Mouse (Mus musculus): ENCODE data around the gene Gm49361. TPM values are rescaled to one million over a fixed set of nuclear protein-coding genes. Genes with fewer than 3 reads are reported as not detected.

Gm49361 gene
- polyA plus RNA-seq, 1 experiment, result 1.9 TPM

GRCm38 (mm10) chr14:57745291-57745969 lies 473 bp downstream of the Gm49361 start:
- H3K4me1 ChIP-seq (ENCODE audit: control insufficient read depth, insufficient read depth, insufficient read length, low read length), result peaks cover 4% of the 10 kb centered on the region; the same call in 1 of the 2 replicates
- H3K4me3 ChIP-seq (ENCODE audit: low read depth, low read length), result peak overlapping the region; percentile 76
- no peaks in the 10 kb centered on the region for H3K27me3 ChIP-seq (ENCODE audit: control insufficient read depth, insufficient read depth, low read length)
- under 1% methylated on average over 103 of the region's 103 CpGs for WGBS
- H3K27ac ChIP-seq (ENCODE audit: insufficient read depth, low read depth, low read length), result peak overlapping the region; percentile 74
- no peaks in the 10 kb centered on the region for H3K36me3 ChIP-seq (ENCODE audit: control insufficient read depth, insufficient read depth, low read length)
- TF ChIP-seq CTCF (IDR thresholded peaks at IDR 0.05; ENCODE audit: extremely low read depth, insufficient read length, insufficient replicate concordance, low read depth, low read length), result no peak
- no peak for TF ChIP-seq POLR2A (IDR thresholded peaks at IDR 0.05; ENCODE audit: low read depth, low read length)

GRCm38 (mm10) chr14:57744547-57744946 lies 1.4 kb downstream of the Gm49361 start:
- H3K4me3 ChIP-seq (ENCODE audit: low read depth, low read length), result no peak overlapping the region
- no peak overlapping the region for H3K27ac ChIP-seq (ENCODE audit: insufficient read depth, low read depth, low read length)
- no peaks in the 10 kb centered on the region for H3K36me3 ChIP-seq (ENCODE audit: control insufficient read depth, insufficient read depth, low read length)
- no peaks in the 10 kb centered on the region for H3K27me3 ChIP-seq (ENCODE audit: control insufficient read depth, insufficient read depth, low read length)
- peaks cover 4% of the 10 kb centered on the region; the same call in 1 of the 2 replicates for H3K4me1 ChIP-seq (ENCODE audit: control insufficient read depth, insufficient read depth, insufficient read length, low read length)
- no peak for TF ChIP-seq POLR2A (IDR thresholded peaks at IDR 0.05; ENCODE audit: low read depth, low read length)
- WGBS, result 3% methylated on average over 8 of the region's 8 CpGs

GRCm38 (mm10) chr14:57740651-57741050 lies 5.3 kb downstream of the Gm49361 start:
- H3K4me3 ChIP-seq (ENCODE audit: low read depth, low read length), result no peak overlapping the region
- no peaks in the 10 kb centered on the region for H3K4me1 ChIP-seq (ENCODE audit: control insufficient read depth, insufficient read depth, insufficient read length, low read length)
- 80% methylated on average over 8 of the region's 8 CpGs for WGBS
- no peak overlapping the region for H3K27ac ChIP-seq (ENCODE audit: insufficient read depth, low read depth, low read length)
- no peak for TF ChIP-seq CTCF (IDR thresholded peaks at IDR 0.05; ENCODE audit: extremely low read depth, insufficient read length, insufficient replicate concordance, low read depth, low read length)
- TF ChIP-seq POLR2A (IDR thresholded peaks at IDR 0.05; ENCODE audit: low read depth, low read length), result no peak
- no peaks in the 10 kb centered on the region for H3K27me3 ChIP-seq (ENCODE audit: control insufficient read depth, insufficient read depth, low read length)
- H3K36me3 ChIP-seq (ENCODE audit: control insufficient read depth, insufficient read depth, low read length), result no peaks in the 10 kb centered on the region

- no peak overlapping the region for H3K27ac ChIP-seq (ENCODE audit: insufficient read depth, low read depth, low read length)
- TF ChIP-seq CTCF (IDR thresholded peaks at IDR 0.05; ENCODE audit: extremely low read depth, insufficient read length, insufficient replicate concordance, low read depth, low read length), result no peak
- no peak for TF ChIP-seq POLR2A (IDR thresholded peaks at IDR 0.05; ENCODE audit: low read depth, low read length)
Measured at GRCm38 (mm10) chr14:57737089-57737488, 8.8 kb downstream of the Gm49361 start.

GRCm38 (mm10) chr14:57736141-57736540 lies 9.8 kb downstream of the Gm49361 start:
- no peaks in the 10 kb centered on the region for H3K36me3 ChIP-seq (ENCODE audit: control insufficient read depth, insufficient read depth, low read length)
- no peak overlapping the region for H3K4me3 ChIP-seq (ENCODE audit: low read depth, low read length)
- WGBS, result 67% methylated on average over 4 of the region's 4 CpGs
- no peak overlapping the region for H3K27ac ChIP-seq (ENCODE audit: insufficient read depth, low read depth, low read length)
- no peak for TF ChIP-seq POLR2A (IDR thresholded peaks at IDR 0.05; ENCODE audit: low read depth, low read length)
- TF ChIP-seq CTCF (IDR thresholded peaks at IDR 0.05; ENCODE audit: extremely low read depth, insufficient read length, insufficient replicate concordance, low read depth, low read length), result no peak
- H3K27me3 ChIP-seq (ENCODE audit: control insufficient read depth, insufficient read depth, low read length), result no peaks in the 10 kb centered on the region
- H3K4me1 ChIP-seq (ENCODE audit: control insufficient read depth, insufficient read depth, insufficient read length, low read length), result no peaks in the 10 kb centered on the region

More at GRCm38 (mm10) chr14:57737089-57737488, 8.8 kb downstream of the Gm49361 start:
- H3K27me3 ChIP-seq (ENCODE audit: control insufficient read depth, insufficient read depth, low read length), result no peaks in the 10 kb centered on the region
- H3K4me3 ChIP-seq (ENCODE audit: low read depth, low read length), result no peak overlapping the region
- H3K4me1 ChIP-seq (ENCODE audit: control insufficient read depth, insufficient read depth, insufficient read length, low read length), result no peaks in the 10 kb centered on the region
- no peaks in the 10 kb centered on the region for H3K36me3 ChIP-seq (ENCODE audit: control insufficient read depth, insufficient read depth, low read length)

- H3K36me3 ChIP-seq (ENCODE audit: control insufficient read depth, insufficient read depth, low read length), result no peaks in the 10 kb centered on the region
- TF ChIP-seq CTCF (IDR thresholded peaks at IDR 0.05; ENCODE audit: extremely low read depth, insufficient read length, insufficient replicate concordance, low read depth, low read length) (no peak), POLR2A (IDR thresholded peaks at IDR 0.05; ENCODE audit: low read depth, low read length) (no peak)
- H3K4me1 ChIP-seq (ENCODE audit: control insufficient read depth, insufficient read depth, insufficient read length, low read length), result peaks cover 17% of the 10 kb centered on the region
- WGBS, result 86% methylated on average over 6 of the region's 6 CpGs
- no peak overlapping the region for H3K27ac ChIP-seq (ENCODE audit: insufficient read depth, low read depth, low read length)
- no peaks in the 10 kb centered on the region for H3K27me3 ChIP-seq (ENCODE audit: control insufficient read depth, insufficient read depth, low read length)
- no peak overlapping the region for H3K4me3 ChIP-seq (ENCODE audit: low read depth, low read length)
Measured at GRCm38 (mm10) chr14:57732668-57733293, 13.1 kb downstream of the Gm49361 start.

GRCm38 (mm10) chr14:57730527-57730926 lies 15.4 kb downstream of the Gm49361 start:
- Histone ChIP-seq H3K27me3 (ENCODE audit: control insufficient read depth, insufficient read depth, low read length) (no peaks in the 10 kb centered on the region), H3K36me3 (ENCODE audit: control insufficient read depth, insufficient read depth, low read length) (no peaks in the 10 kb centered on the region), H3K4me3 (ENCODE audit: low read depth, low read length) (no peak overlapping the region), H3K27ac (ENCODE audit: insufficient read depth, low read depth, low read length) (peak overlapping the region; percentile 67), H3K4me1 (ENCODE audit: control insufficient read depth, insufficient read depth, insufficient read length, low read length) (peaks cover 17% of the 10 kb centered on the region)
- TF ChIP-seq CTCF (IDR thresholded peaks at IDR 0.05; ENCODE audit: extremely low read depth, insufficient read length, insufficient replicate concordance, low read depth, low read length), result no peak
- no peak for TF ChIP-seq POLR2A (IDR thresholded peaks at IDR 0.05; ENCODE audit: low read depth, low read length)
- WGBS, result 34% methylated on average over 9 of the region's 9 CpGs

Data from small intestine, adult 2 months (tissue).